Mouse (Mus musculus) regulatory T cell (primary cell): ENCODE data around the gene Ankrd9.

ENCODE experiments used
- in situ Hi-C: fragments of 300-600 bp; cut with MboI, MseI; formaldehyde crosslinking; loops from one replicate; pipeline ENCODE4 v1.15.1; 2025; ENCODE audit warnings: high pct_unique_total_duplicates

Ankrd9 gene

DNA sequence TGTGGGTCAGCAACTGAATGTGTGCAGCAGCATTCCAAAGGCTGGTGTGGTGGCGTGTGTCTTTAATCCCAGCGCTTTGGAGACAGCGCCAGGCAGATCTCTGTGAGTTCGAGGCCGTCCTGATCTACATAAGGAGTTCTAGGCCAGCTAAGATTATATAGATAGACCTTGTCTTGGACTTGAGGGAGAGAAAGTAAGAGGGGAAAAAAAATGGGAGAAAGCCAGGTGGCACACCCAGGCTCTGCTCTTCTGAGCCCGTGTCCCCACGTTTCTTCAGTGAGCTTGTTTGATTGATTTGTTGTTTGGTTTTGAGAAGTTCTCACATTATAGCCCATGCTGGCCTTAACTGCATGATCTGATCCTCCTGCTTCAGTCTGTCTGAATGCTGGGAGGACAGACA lies 11.7 kb upstream of the Ankrd9 start:
- in situ Hi-C loops = no loop called here

DNA sequence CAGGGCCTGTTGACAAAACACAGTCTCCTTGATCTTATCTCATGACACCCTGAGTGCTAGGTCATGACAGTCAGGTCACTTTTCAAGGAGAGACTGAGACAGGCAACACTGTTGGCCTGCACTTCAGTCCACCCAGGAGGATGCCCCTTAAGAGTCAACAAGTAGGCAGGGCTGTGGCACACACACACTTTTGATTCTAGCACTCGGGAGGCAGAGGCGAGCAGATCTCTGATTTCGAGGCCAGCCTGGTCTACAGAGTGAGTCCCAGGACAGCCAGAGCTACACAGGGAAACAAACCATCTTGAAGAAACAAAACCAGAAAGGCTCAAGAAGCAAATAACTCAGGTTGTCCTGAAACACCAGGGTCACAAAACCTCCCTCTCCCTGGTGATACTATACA lies 10.6 kb upstream of the Ankrd9 start:
- in situ Hi-C loops = no loop called here

DNA sequence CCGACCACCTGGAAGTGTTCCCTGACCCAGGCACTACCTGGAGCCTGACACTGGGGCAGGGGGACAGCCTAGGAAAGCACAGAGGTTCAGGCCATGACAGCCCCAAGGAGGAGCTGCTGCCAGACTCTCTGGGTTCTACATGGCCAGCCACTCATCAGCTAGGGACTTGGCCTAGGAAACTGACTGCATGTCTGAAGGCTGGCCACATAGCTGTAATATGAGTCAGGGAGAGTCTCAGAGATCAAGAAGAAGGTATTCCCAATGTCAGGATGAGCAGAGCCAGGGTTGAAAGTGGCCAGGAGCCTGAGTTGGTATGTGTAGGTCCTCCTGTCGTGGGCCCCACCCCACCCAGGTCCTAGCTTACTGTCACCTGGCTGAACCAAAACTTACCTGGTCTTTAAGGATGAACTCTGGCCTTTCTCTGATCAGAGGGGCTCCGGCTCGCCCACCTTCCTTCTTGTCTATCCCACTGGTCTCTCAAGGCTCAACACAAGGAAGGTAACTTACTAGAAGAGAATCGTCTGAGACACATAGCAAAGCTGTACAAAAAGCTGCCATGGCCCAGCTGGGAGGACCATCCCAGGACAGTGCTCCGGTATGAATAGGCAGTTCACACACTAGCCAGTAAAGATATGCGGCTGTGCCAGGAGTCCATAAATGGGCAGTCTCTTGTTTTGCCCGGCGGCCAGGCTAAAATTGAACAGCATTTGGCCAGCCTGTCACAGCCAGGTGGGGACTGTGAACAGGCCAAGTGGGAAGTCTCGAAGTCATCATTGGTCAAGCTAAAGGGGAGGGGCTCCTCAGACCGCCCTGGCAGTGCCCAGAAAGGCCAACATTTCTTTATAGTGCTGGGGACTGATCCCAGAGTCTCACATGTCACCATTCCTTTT lies 7.9 kb upstream of the Ankrd9 start:
- in situ Hi-C loops = no loop called here

DNA sequence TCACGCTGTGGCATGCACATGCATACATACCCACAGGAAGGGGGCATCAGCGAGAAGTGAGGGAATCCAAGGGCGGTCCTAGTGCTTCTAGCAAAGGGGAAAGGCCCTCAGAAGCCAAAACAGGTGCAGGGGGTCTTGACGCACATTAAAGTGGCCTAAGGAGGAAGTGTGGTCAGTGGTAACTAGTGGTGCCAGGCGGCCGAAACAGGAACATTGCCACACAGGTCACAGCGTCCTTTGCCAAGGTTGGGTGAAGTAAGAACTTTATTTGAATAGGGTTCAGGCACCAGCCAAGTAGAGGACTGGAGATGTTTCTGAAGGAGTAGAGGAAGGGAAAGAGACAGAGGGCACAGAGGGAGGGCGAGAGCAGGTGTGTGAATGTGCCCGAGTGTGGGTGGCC lies 6.3 kb upstream of the Ankrd9 start:
- in situ Hi-C loops = no loop called here

DNA sequence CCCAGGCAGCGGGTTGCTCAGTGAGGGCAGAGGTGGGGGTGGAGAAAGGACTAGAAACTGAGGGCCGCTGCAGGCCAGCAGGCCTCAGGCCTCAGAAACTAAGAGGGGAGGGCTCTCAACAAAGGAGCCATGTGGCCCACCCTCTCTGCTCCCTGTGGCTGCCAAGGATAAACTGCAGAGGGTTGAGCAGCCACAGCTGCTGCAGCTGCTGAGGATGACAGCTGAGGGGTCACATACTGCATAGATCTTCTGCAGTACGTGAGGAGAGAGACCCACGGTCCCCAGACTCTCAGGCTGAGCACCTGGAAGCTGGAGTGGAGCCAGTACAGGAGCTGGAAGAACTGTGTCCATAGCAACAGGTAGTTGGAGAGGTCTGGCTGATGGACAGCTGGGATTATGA lies 5.8 kb upstream of the Ankrd9 start:
- in situ Hi-C loops = loop anchor here (5.0 kb wide), 1 partner anchor 92 kb away; no protein-coding TSS in a partner anchor

DNA sequence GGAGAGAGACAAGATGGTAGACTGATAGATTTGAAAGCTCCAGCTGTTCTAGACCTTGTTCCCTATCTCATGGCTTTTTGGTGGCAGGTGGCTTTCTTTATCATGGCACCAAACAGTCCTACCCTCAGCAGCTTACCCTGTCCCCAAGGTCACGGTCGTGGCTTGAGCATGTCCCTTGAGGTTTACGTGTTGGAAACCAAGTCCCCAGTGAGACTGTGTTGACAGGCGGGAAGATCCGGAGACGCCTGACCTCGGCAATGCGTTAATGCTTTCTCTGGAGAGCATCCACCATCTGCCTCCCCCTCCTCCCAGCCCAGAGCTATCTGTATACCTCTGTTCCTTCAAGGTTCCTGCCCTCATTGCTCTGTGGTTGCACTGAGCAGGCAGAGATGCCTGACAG lies 4.9 kb upstream of the Ankrd9 start:
- in situ Hi-C loops = loop anchor here (5.0 kb wide), 1 partner anchor 91 kb away; no protein-coding TSS in a partner anchor

DNA sequence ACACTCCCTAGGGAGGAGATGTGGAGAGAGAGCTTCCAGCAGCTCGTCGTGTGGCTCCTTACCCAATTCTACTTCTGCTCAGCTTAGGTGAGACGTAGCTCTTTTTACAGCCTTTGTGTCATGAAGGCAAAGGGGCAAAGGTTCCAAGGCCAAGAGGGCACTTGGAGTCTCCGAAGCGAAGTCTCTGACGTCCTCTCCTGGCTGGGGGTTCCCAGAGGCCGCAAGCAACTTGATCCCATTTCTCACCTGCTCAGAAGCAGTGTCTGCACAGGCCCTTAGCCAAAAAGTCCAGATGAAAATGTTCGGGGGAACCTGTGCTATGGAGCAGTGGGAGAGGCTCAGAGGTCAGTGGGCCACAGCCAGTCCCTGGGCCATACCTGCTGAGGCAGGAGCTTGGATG lies 4.2 kb upstream of the Ankrd9 start:
- in situ Hi-C loops = loop anchor here (5.0 kb wide), 1 partner anchor 91 kb away; no protein-coding TSS in a partner anchor

DNA sequence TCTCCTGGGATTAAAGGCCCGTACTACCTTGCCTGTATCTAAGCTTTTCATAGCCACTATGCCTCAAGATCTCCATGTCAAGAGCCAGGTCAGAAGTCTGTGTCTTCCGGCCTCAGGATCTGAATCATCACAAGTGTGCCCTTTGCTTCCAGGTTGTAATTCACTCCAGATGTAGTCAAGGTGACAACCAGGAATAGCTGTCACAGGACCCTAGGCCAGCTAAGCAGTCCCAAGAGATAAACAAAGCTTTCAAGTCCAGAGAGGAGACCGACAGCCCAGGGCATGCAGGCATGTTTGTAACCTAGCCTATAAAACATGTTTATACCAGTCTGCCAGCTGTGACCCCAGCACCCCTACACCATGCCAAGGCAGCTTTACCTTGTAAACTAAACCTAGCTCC lies 2.9 kb upstream of the Ankrd9 start:
- in situ Hi-C loops = loop anchor here (5.0 kb wide), 1 partner anchor 89 kb away; no protein-coding TSS in a partner anchor

DNA sequence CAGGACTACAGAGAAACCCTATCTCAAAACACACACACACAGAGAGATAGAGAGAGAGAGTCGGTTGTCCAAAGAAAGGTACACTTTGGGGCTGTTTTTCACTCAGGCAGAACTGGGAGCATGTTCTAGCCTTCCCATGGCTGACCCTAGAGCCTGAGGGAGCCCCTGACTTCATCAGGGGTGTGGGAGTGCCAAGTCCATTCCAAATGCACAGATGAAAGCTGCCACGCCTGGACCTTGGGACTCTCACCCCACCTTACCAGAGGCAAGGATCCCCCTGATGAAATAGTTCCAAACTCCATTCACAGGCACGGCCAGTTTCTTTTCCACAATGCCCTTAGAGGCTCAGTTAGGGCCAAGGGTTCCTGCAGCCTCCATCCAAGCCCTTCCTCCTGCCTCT lies 968 bp upstream of the Ankrd9 start:
- in situ Hi-C loops = loop anchor here (5.0 kb wide), 1 partner anchor 88 kb away; no protein-coding TSS in a partner anchor

DNA sequence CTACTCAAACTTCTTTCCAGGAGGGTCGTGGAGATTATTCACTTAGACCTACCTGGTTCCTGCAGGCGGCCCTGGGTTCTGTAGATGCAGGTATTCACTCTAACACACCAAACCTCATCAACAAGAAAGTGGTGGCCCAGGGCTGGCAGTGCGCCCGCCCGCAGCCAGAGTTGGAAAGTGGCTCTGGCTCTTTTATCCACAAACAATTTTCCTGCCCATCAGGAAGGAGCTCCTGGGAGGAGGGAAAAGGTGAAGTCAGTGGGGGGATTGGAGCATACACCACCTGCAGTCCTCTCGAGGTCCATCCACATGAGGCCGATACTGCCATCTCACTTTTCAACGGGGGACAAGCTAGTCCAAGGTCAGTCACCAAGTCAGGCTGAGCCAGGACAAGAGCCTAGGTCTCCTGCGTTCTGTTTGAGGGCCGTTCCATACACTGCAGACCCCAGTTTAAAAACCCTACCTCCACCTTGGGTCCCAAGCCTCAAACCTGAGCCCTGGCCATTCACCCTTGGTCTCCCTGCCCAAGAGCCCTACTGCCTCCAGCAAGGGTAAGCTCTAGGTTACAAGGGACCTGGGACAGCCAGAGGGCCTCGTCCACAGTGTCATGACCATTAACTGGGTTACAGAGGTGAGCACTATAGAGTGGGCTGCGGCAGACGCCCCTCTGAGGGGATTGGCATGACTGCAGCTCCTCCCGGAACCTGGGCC lies 789 bp downstream of the Ankrd9 start:
- in situ Hi-C loops = no loop called here

DNA sequence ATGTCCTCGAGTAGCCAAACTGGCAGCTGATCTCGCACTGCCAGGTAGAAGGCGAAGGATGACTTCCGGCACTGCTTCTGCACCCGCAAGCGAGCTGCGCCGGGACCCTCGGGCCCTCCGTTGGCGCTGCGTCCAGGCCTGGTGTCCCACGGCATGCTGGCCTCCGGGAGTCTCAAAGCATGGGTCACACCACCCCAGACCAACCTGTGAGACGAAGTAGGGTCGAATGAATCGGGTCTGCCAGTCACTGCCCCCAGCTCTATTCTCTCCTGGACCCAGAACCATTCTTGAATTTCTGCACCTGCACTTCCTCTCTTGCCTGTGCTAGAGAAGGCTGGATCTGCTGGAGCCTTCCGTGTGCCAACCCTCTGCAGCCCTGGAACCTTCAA lies 1.5 kb downstream of the Ankrd9 start:
- in situ Hi-C loops = no loop called here

DNA sequence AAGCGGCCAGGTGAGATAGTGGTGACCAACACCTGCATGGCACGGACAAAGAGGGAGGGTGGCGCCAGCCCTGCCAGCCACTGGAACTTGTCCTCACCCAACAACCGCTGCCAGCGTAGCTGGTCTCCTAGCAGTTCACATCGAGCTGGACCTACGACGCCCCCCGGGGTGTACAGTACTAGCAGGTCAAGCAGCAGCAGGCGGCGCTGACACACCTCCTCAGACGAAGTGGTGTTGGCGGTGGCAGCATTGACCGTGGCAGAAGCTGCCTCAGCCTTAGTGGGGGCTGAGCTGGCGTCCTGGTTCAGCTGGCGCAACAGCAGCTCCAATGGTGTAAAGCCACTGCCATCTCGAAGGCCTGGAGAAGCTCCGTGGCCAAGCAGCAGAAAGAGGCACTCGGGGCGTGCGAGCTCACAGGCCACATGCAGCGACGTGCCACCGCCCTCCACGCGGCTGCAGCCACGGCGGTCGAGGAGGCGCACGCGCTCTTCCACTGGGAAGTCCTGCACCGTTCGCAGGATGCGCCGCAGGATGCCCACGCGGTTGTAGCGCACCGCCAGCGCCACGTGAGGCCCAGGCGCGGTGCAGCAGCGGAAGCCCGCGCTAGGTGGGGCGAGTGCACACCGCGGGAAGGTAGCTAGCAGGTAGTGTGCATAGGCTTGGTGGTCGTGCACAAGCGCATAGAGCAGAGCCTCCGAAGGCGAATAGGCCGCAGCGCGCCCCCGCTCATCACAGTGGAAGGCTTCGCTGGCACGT lies 2.1 kb downstream of the Ankrd9 start:
- in situ Hi-C loops = no loop called here

DNA sequence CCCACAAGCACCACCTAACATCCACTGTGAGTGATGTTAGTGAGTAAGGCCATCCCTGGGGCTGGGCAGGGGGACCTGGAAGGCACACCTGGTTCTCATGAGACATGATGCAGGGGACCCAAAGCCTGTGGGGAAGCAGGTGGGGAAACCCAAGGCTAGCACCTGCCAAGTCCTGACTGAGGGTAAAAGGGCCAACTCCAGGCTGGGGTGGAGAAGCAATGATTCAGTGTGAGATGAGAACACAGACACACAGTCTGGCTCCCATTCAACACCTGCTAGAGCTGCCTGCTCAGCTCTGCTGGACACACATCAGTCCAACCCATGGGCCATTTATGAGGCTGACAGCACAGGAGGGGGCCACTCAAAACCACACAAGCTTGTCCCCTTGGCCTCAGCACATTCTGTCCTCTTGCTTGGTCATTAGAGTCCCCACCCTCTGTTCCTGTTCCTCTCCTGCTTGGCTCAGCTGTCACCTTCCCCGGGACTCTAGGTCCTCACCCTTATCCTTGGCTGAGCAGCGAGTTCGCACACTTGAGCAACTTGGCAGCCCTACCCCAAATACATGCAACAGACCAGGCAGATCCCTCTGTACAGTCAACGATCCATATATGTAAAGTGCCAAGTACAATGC lies 2.9 kb downstream of the Ankrd9 start:
- in situ Hi-C loops = no loop called here

DNA sequence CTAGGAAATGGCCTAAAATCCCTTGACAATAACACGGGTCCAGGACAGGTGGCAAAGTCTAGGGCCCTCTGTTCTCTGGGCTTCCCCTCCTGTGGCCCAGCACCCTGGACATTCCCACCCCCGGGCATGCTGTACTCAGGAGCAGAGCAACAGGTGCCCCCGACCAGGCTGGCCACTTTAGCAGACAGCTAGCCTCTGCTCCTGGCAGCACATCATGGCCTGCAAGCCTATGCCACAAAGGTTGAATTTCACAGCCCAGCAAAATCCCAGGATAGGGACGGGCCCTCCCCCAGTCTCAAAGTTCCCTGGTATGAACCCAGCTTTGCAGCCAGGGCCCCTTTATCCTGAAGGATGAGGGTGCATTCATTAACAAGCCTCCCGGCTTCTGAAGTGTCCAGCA lies 3.5 kb downstream of the Ankrd9 start:
- in situ Hi-C loops = no loop called here

DNA sequence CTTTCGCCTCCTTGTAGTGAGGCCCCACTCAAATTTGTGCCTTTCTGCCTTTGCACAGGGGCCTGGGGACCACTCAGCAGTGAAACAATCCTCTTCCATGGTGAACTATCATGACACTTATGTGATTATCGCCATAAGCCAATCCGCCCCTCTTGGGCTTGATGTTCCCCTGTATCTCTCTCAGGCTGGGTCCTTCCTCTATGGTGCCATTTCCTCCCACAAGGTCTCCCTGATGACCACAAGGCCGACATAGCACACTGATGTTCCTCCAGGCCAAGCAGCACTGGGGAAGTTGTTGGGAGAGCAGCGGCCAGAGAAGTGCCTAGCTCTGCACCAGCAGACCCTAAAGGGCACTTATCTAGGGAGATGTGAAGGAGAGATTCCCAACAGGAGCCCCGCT lies 4.1 kb downstream of the Ankrd9 start:
- in situ Hi-C loops = no loop called here

DNA sequence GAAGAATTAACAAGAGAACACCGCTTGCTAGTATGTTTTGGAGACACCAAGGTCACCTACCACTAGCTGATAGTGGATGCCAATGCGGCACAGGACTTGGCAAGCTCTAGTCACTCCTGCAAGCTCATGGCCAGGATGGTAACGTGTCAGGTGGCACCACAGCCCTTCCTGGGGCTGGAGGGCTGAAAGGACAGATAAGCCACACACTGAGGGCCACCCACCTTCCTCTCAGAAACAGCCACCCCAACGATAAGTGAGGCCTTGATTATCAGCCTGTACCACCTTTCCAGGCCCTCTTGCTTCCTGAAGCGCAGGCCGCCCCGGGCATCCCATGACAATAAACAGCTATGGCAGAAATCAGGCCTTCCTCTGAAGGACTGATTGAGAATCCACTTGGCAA lies 4.5 kb downstream of the Ankrd9 start:
- in situ Hi-C loops = no loop called here

DNA sequence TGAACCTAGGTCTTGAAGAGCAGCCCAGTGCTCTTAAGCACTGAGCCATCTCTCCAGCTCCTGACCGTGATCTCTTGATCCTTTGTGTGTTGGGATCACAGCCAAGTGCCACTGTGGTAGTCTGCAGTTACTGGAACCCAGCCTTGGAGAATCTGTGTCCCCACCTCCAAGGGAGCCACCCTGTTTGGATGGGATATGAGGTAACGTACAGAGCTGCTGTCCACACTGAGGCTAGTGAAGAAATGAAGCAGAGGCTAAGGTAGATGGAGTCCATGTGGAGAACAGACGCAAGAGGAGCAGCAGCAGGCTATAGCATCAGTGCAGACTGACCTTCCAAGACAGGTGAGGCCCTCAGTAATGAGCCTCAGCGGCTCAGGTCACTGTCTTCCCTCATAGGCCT lies 5.0 kb downstream of the Ankrd9 start:
- in situ Hi-C loops = no loop called here

DNA sequence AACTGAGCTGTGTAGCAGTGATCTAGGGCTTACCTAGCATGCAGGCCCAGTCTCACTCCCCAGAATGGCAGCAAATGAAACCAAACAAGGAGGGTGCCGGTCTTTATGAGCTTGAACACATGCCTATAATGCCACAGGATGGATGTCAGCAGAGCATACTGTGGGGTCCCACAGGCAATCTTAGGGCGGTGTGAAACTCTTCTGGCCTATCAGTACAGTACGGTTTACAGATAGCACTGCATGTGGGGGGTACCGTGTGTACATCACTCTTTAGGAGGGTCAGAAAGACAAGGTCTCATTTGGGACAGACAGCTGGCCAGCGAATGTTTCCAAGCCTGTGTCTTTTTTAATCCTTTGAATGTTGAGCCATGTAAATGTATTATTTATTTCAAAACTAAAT lies 6.9 kb downstream of the Ankrd9 start:
- in situ Hi-C loops = no loop called here

DNA sequence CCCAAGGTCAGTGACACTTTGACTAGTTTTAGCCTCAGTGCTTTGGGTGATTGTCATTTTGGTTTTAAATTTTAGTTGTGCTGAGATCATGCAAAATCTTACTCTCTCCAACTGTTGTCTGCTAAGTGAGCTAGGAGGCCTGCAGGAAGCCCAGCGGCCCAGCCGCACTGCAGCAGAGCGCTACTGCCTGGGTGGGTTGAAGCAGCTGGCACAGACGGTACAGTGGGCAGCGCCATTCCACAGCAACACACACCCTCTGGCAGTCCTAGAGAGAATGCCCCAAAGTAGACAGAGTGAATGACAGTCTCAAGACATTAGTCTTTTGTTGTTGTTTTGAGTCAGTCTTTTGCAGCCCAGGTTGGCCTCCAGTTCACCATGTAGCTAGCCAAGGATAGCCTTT lies 8.4 kb downstream of the Ankrd9 start:
- in situ Hi-C loops = no loop called here

DNA sequence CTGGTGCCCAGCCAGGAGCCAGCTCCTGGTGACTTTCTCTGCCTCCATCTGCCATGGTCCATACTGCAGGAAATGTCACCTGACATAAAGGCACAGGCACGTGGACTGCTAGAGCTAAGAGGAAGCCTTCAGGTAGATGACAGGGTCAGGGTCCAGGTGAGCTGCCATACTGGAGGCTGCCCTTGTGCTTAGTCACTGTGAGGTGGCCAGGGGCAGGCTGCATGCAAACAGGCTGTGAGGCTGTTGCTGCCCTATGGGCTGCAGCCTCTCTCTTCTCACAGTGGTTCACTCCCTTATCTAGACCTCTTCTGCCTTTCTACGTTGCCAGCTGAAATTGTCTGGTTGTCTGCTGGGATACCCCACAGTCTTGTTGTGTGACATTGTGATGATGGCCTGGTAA lies 11.7 kb downstream of the Ankrd9 start:
- in situ Hi-C loops = no loop called here

DNA sequence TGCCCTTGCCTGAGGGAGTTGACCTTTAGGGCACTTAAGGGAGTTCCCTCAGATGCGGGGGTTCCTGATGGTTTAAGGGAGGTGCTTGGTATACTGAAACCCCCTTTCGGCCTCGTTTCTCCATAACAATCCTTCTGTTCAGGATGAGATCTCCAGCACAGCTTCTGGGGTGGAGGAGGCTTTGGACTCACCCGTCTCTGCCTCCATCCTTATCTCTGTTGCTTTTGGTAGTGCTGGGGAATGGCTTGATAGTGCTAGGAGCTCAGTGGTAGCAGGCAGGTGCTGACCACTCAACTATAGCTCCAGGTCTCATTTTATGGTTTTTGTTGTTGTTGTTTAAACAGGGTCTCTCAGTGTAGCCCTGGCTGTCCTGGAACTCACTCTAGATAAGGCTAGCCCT lies 12.8 kb downstream of the Ankrd9 start:
- in situ Hi-C loops = no loop called here

DNA sequence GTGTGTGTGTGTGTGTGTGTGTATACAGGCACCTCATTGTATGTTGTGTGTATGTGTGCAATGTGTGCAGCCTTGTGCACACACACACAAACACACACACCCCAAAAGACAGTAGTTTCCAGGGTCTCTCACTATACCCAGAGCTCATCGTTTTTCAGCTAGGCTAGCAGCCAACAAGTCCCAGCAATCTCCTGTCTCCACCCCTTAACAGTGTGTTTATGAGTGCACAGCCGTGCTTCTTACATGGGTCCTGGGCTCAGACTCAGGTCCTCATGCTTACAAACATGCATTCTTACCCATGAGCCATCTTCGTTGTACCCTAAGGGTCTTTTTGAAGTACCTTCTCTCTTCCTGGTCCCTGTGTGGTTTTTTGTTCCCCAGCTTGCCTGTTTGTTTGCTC lies 13.3 kb downstream of the Ankrd9 start:
- in situ Hi-C loops = no loop called here
